Mouse (Mus musculus): Measurements from ENCODE around the gene Lacc1.

- TF ChIP-seq POLR2A (IDR thresholded peaks at IDR 0.05; ENCODE audit: insufficient read length, low read depth): no peak
- no peak for TF ChIP-seq USF1 (IDR thresholded peaks at IDR 0.05; ENCODE audit: low read depth)
- TF ChIP-seq TCF12 (IDR thresholded peaks at IDR 0.05; ENCODE audit: insufficient read depth, poor library complexity, severe bottlenecking): no peak
- no peak for TF ChIP-seq E2F4 (IDR thresholded peaks at IDR 0.05; ENCODE audit: insufficient read depth)
- no peak for TF ChIP-seq MAX (IDR thresholded peaks at IDR 0.05; ENCODE audit: low read depth)
- TF ChIP-seq CEBPB (IDR thresholded peaks at IDR 0.05; ENCODE audit: insufficient read depth, poor library complexity, severe bottlenecking): no peak
- no peak for TF ChIP-seq POLR2AphosphoS2 (IDR thresholded peaks at IDR 0.05; ENCODE audit: insufficient read length, low read depth)
- TF ChIP-seq MYOD1 (IDR thresholded peaks at IDR 0.05; ENCODE audit: control insufficient read depth in 1 of 3, insufficient read length in 2 of 3, low read depth in 2 of 3): no peak
These were observed 3.3 kb downstream of the Lacc1 start for GRCm38 (mm10) chr14:77033391-77033790.
